13 mouse cellular contexts compared by ENCODE assay signal in genomic region chr1:90502771-90503540, GRCm38 (mm10).
DNase-seq lines count a peak whose midpoint lies in the region; ATAC-seq and TF ChIP-seq lines count a peak whose summit lies in the region.
"Had no signal": no experiment of that assay in that cellular context is flagged by ENCODE, and none has a peak within 500 bp of the region (broad histone marks: within the 10 kb centered on the region; RNA-seq: fewer than 3 reads in every experiment).

No protein-coding gene starts in this region.

- no peaks in the 10 kb centered on the region for H3K9me3 ChIP-seq in lung, postnatal 0 days (ENCODE audit: low read length)
- H3K9me3 ChIP-seq in forebrain, embryonic 14.5 days (replicated peaks; ENCODE audit: control insufficient read depth, low read length): no peaks in the 10 kb centered on the region; the same call in 1 of the 2 replicates
- H3K9me3 ChIP-seq: forebrain, embryonic 13.5 days; liver, embryonic 15.5 days; stomach, embryonic 15.5 days had no signal

- no peak overlapping the region for H3K27ac ChIP-seq in lung, postnatal 0 days (ENCODE audit: low read length)
- no peak overlapping the region for H3K27ac ChIP-seq in forebrain, embryonic 14.5 days (ENCODE audit: low read depth, low read length)
- H3K27ac ChIP-seq: embryonic facial prominence, embryonic 12.5 days; forebrain, embryonic 13.5 days; kidney, postnatal 0 days; liver, embryonic 15.5 days; stomach, embryonic 15.5 days had no signal

- TF ChIP-seq CTCF in lung, postnatal 0 days (IDR thresholded peaks at IDR 0.05): no peak

- no peak for DNase-seq in lung, postnatal 0 days (ENCODE audit: low spot score)
- no peak for DNase-seq in lung, postnatal 14 days
- DNase-seq in NIH3T3 (ENCODE audit: low read depth): peak; percentile 23
- peak; percentile 70 to 83 for DNase-seq in heart, adult 18-20 months
- DNase-seq in heart, postnatal 14 days: peak; percentile 34 to 42
- DNase-seq in forebrain, embryonic 14.5 days (ENCODE audit: low spot score): no peak
- DNase-seq in kidney, adult 9 months: no peak
- DNase-seq: cerebellum, adult 9-11 months had no signal

- H3K4me2 ChIP-seq in lung, postnatal 0 days (replicated peaks; ENCODE audit: low read depth, low read length): no peak overlapping the region
- H3K4me2 ChIP-seq in forebrain, embryonic 14.5 days (ENCODE audit: low read length): no peak overlapping the region
- H3K4me2 ChIP-seq: embryonic facial prominence, embryonic 12.5 days; forebrain, embryonic 13.5 days; liver, embryonic 15.5 days; stomach, embryonic 15.5 days had no signal

- no peaks in the 10 kb centered on the region for H3K27me3 ChIP-seq in lung, postnatal 0 days (replicated peaks; ENCODE audit: insufficient read depth, low read length)
- no peaks in the 10 kb centered on the region for H3K27me3 ChIP-seq in forebrain, embryonic 14.5 days (replicated peaks; ENCODE audit: control insufficient read depth, insufficient read depth, low read length)
- H3K27me3 ChIP-seq: embryonic facial prominence, embryonic 12.5 days; forebrain, embryonic 13.5 days; liver, embryonic 15.5 days; stomach, embryonic 15.5 days had no signal

- H3K9ac ChIP-seq in lung, postnatal 0 days (replicated peaks; ENCODE audit: low read depth): no peak overlapping the region
- no peak overlapping the region for H3K9ac ChIP-seq in forebrain, embryonic 14.5 days (ENCODE audit: low read length)
- H3K9ac ChIP-seq: embryonic facial prominence, embryonic 12.5 days; forebrain, embryonic 13.5 days; liver, embryonic 15.5 days; stomach, embryonic 15.5 days had no signal

- H3K4me3 ChIP-seq in lung, postnatal 0 days (ENCODE audit: low read depth, low read length): no peak overlapping the region
- H3K4me3 ChIP-seq in forebrain, embryonic 14.5 days (ENCODE audit: low read depth, low read length): no peak overlapping the region
- H3K4me3 ChIP-seq: embryonic facial prominence, embryonic 12.5 days; forebrain, embryonic 13.5 days; liver, embryonic 15.5 days; stomach, embryonic 15.5 days had no signal

- TF ChIP-seq EP300 in lung, postnatal 0 days (IDR thresholded peaks at IDR 0.05): no peak

- no peaks in the 10 kb centered on the region for H3K36me3 ChIP-seq in lung, postnatal 0 days (ENCODE audit: insufficient read depth, low read length)
- H3K36me3 ChIP-seq in forebrain, embryonic 14.5 days (ENCODE audit: control insufficient read depth, insufficient read depth, low read length): no peaks in the 10 kb centered on the region
- H3K36me3 ChIP-seq: embryonic facial prominence, embryonic 12.5 days; liver, embryonic 15.5 days; stomach, embryonic 15.5 days had no signal

- H3K4me1 ChIP-seq in lung, postnatal 0 days (ENCODE audit: insufficient read depth, low read depth, low read length): no peaks in the 10 kb centered on the region
- H3K4me1 ChIP-seq in forebrain, embryonic 14.5 days (ENCODE audit: control insufficient read depth, insufficient read depth, low read length): peaks cover 7% of the 10 kb centered on the region; the same call in 1 of the 2 replicates
- H3K4me1 ChIP-seq: liver, embryonic 15.5 days had no signal

- 0 out of 2 replicates have a peak, but pooled peaks have one; percentile 19 for ATAC-seq in lung, postnatal 0 days
- no peak for ATAC-seq in forebrain, embryonic 14.5 days
- ATAC-seq: forebrain, embryonic 13.5 days had no signal

- WGBS in lung, postnatal 0 days: 59% methylated on average over 8 of the region's 8 CpGs
- 83% methylated on average over 8 of the region's 8 CpGs for WGBS in forebrain, embryonic 14.5 days

- intact Hi-C loops in heart, postnatal 14 days (cut with DNase I): no loop called here

Comparison
In these comparisons a context has a peak if more than half of its experiments do, and no peak if none do; other contexts are left out.
1. DNase-seq: peak in NIH3T3 (single experiment), heart, adult 18-20 months (2 of 2) and heart, postnatal 14 days (2 of 2); none in lung, postnatal 0 days (single experiment), lung, postnatal 14 days (single experiment), forebrain, embryonic 14.5 days (single experiment) and kidney, adult 9 months (single experiment).